Mouse (Mus musculus) neural tube, embryonic 13.5 days (tissue): Measurements from ENCODE around the gene Spint4. TPM values are rescaled to one million over a fixed set of nuclear protein-coding genes. Genes with fewer than 3 reads are reported as not detected.
"Not testable (repeated sequence)": the region's sequence is repeated elsewhere in the genome, so short reads cannot be mapped to it uniquely, and the experiment has no call there.

Source experiments
- ATAC-seq: fragments of 200-750 bp; cut with Nextera tagmentation; 2 replicates; pipeline ENCODE4 v1.8.0; 2017; ENCODE audit warnings: low read depth, mild to moderate bottlenecking, moderate TSS enrichment, moderate library complexity
- H3K27ac ChIP-seq: fragments of 300-500 bp; sonication (generic); replicated peaks from 2 replicates; pipeline ENCODE4 v1.5.1; 2015; ENCODE audit warnings: moderate library complexity, mild to moderate bottlenecking, inconsistent platforms
- H3K27me3 ChIP-seq: fragments of 300-500 bp; sonication (generic); 2 replicates; pipeline ENCODE4 v1.6.1; 2015; ENCODE audit warnings: mild to moderate bottlenecking, inconsistent platforms
- H3K36me3 ChIP-seq: fragments of 300-500 bp; sonication (generic); 2 replicates; pipeline ENCODE4 v1.6.1; 2015; ENCODE audit warnings: mild to moderate bottlenecking, inconsistent platforms
- H3K4me1 ChIP-seq: fragments of 300-500 bp; sonication (generic); replicated peaks from 2 replicates; pipeline ENCODE4 v1.6.1; 2015; ENCODE audit warnings: inconsistent platforms
- H3K4me2 ChIP-seq: fragments of 300-500 bp; sonication (generic); 2 replicates; pipeline ENCODE4 v1.6.1; 2015; ENCODE audit warnings: inconsistent platforms, mild to moderate bottlenecking, moderate library complexity
- H3K4me3 ChIP-seq: fragments of 300-500 bp; sonication (generic); 2 replicates; pipeline ENCODE4 v1.5.1; 2015; ENCODE audit warnings: mild to moderate bottlenecking, inconsistent platforms
- H3K9ac ChIP-seq: fragments of 300-500 bp; sonication (generic); 2 replicates; pipeline ENCODE4 v1.6.1; 2015; ENCODE audit warnings: moderate library complexity, mild to moderate bottlenecking, inconsistent platforms
- H3K9me3 ChIP-seq: fragments of 300-500 bp; sonication (generic); 2 replicates; pipeline ENCODE4 v1.6.1; 2016; ENCODE audit warnings: inconsistent platforms
- WGBS: fragments of 180-500 bp; shearing (Covaris S2); methylation state at CpG from one replicate; pipeline ENCODE4 v1.1.7; 2015; 5-methylcytosine and 5-hydroxymethylcytosine counted together
- polyA plus RNA-seq: library from polyadenylated mRNA; unstranded; fragments of >200 nt; fragmentation: Nextera tagmentation; extraction: Ambion mirVana; gene quantifications from 2 replicates; pipeline ENCODE4 v1.2.1, GENCODE M21; 2015

Spint4 gene
- polyA plus RNA-seq, 1 experiment from 2014 or later, result not detected

GRCm38 (mm10) chr2:164700959-164701358 is 2.7 kb downstream of the Spint4 start:
- Histone ChIP-seq H3K27me3 (no peaks in the 10 kb centered on the region), H3K36me3 (no peaks in the 10 kb centered on the region), H3K4me3 (no peak overlapping the region), H3K9me3 (no peaks in the 10 kb centered on the region), H3K27ac (no peak overlapping the region), H3K4me1 (no peaks in the 10 kb centered on the region), H3K9ac (no peak overlapping the region), H3K4me2 (no peak overlapping the region)
- no peak for ATAC-seq
- WGBS, result 86% methylated on average over 5 of the region's 5 CpGs

DNA sequence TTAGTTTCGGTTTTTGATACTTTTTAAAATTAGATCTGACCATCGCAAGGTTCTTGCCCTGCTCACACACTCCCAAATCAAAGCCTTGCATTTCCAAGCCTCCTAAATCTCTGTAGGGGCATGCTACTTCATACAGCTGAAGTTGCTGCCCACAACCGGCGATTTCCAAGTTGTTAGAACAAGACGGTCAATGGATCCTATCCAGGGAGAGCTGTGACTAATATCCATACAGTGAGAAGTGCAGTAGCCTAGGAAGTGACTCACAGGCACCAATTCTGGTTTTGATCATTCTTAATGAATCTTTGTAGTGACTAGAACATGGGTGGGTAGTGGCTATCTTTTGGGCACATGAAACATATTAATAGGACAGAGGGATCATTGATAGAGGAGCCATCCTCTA is 3.5 kb downstream of the Spint4 start:
- Histone ChIP-seq H3K4me3 (no peak overlapping the region), H3K27ac (no peak overlapping the region), H3K9ac (no peak overlapping the region), H3K4me2 (no peak overlapping the region), H3K4me1 (no peaks in the 10 kb centered on the region), H3K36me3 (no peaks in the 10 kb centered on the region), H3K9me3 (no peaks in the 10 kb centered on the region), H3K27me3 (no peaks in the 10 kb centered on the region)
- 94% methylated on average over 5 of the region's 5 CpGs for WGBS
- ATAC-seq, result no peak

- no peaks in the 10 kb centered on the region for H3K4me1 ChIP-seq
- no peak overlapping the region for H3K4me2 ChIP-seq
- H3K27me3 ChIP-seq, result no peaks in the 10 kb centered on the region
- 80% methylated on average over 5 of the region's 5 CpGs for WGBS
- no peak for ATAC-seq
- H3K36me3 ChIP-seq, result no peaks in the 10 kb centered on the region
- H3K4me3 ChIP-seq, result no peak overlapping the region
- H3K9me3 ChIP-seq, result no peaks in the 10 kb centered on the region
- no peak overlapping the region for H3K9ac ChIP-seq
- H3K27ac ChIP-seq, result no peak overlapping the region
These were observed 5.9 kb downstream of the Spint4 start for GRCm38 (mm10) chr2:164704235-164704634.

GRCm38 (mm10) chr2:164705328-164705727 is 7.0 kb downstream of the Spint4 start:
- WGBS, result 87% methylated on average over 6 of the region's 6 CpGs
- H3K4me3 ChIP-seq, result no peak overlapping the region

GRCm38 (mm10) chr2:164705991-164706390 is 7.7 kb downstream of the Spint4 start:
- Histone ChIP-seq H3K27ac (no peak overlapping the region), H3K4me1 (no peaks in the 10 kb centered on the region), H3K9me3 (no peaks in the 10 kb centered on the region), H3K27me3 (no peaks in the 10 kb centered on the region), H3K4me3 (no peak overlapping the region), H3K4me2 (no peak overlapping the region), H3K36me3 (no peaks in the 10 kb centered on the region), H3K9ac (no peak overlapping the region)
- 91% methylated on average over 14 of the region's 14 CpGs for WGBS
- ATAC-seq, result no peak

More at GRCm38 (mm10) chr2:164705328-164705727, 7.0 kb downstream of the Spint4 start:
- Histone ChIP-seq H3K27me3 (no peaks in the 10 kb centered on the region), H3K27ac (no peak overlapping the region), H3K4me2 (no peak overlapping the region), H3K9me3 (no peaks in the 10 kb centered on the region), H3K4me1 (no peaks in the 10 kb centered on the region), H3K9ac (no peak overlapping the region), H3K36me3 (no peaks in the 10 kb centered on the region)
- no peak for ATAC-seq

DNA sequence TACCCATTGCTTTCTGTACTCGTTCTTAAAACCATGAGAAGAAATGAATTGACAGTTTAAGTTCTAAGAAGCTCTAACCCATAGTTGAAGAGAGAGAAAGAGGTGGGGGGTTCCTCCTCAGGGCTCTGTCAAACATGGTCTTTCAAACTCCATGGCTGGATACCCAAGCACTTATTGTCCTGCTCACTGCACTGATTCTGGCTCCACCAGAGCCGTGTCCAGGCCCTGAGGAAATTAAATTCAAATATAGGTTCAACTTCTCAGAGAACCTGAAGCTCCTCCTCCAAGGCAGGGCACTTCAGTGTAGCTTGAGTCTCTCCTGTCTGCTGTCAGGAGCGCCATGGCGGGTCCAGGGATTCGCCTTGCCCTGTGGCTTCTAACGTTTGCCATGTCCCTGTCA is 16.7 kb downstream of the Spint4 start, which contains the start of gene Spint5:
Gene Spint5 (plus strand): TSS at position 301 of the 400 bp plus-strand sequence.
- H3K9me3 ChIP-seq, result no peaks in the 10 kb centered on the region
- 81% methylated on average over 6 of the region's 6 CpGs for WGBS
- no peaks in the 10 kb centered on the region for H3K4me1 ChIP-seq
- no peak for ATAC-seq
- no peak within 1 kb of the TSS for H3K27ac ChIP-seq
- no peak within 1 kb of the TSS for H3K4me3 ChIP-seq
- no peak within 1 kb of the TSS for H3K9ac ChIP-seq
- no peaks in the 10 kb centered on the region for H3K36me3 ChIP-seq
- H3K27me3 ChIP-seq, result no peaks in the 10 kb centered on the region
- no peak within 1 kb of the TSS for H3K4me2 ChIP-seq

DNA sequence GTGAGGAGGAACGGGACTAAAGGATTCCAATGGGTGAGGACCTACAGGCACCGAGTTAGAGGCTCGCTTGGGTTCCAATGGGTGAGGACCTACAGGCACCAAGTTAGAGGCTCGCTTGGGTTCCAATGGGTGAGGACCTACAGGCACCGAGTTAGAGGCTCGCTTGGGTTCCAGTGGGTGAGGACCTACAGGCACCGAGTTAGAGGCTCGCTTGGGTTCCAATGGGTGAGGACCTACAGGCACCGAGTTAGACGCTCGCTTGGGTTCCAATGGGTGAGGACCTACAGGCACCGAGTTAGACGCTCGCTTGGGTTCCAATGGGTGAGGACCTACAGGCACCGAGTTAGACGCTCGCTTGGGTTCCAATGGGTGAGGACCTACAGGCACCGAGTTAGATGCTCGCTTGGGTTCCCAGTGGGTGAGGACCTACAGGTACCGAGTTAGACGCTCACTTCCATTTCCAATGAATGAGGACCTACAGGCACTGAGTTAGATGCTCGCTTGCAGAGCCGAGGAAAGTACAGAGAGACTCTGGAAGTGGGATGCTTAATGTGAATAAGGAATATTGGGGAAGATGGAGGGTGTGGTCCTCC is 18.0 kb downstream of the Spint4 start:
- H3K27me3 ChIP-seq, H3K36me3 ChIP-seq, H3K9me3 ChIP-seq, H3K4me2 ChIP-seq, ATAC-seq, H3K4me1 ChIP-seq, H3K27ac ChIP-seq, H3K4me3 ChIP-seq, H3K9ac ChIP-seq: not testable (repeated sequence)
- WGBS, result 91% methylated on average over 23 of the region's 23 CpGs

- Histone ChIP-seq H3K27me3 (0 out of 2 replicates have a peak, but pooled peaks cover 3% of the 10 kb centered on the region), H3K36me3 (no peaks in the 10 kb centered on the region), H3K4me3 (no peak overlapping the region), H3K4me1 (no peaks in the 10 kb centered on the region), H3K27ac (no peak overlapping the region), H3K9me3 (no peaks in the 10 kb centered on the region), H3K9ac (no peak overlapping the region), H3K4me2 (no peak overlapping the region)
- 68% methylated on average over 4 of the region's 4 CpGs for WGBS
- no peak for ATAC-seq
These were observed 25.0 kb downstream of the Spint4 start for GRCm38 (mm10) chr2:164723276-164723675.

- no peak overlapping the region for H3K27ac ChIP-seq
- WGBS, result 33% methylated on average over 6 of the region's 6 CpGs
These were observed 27.8 kb downstream of the Spint4 start for GRCm38 (mm10) chr2:164725895-164726619.

DNA sequence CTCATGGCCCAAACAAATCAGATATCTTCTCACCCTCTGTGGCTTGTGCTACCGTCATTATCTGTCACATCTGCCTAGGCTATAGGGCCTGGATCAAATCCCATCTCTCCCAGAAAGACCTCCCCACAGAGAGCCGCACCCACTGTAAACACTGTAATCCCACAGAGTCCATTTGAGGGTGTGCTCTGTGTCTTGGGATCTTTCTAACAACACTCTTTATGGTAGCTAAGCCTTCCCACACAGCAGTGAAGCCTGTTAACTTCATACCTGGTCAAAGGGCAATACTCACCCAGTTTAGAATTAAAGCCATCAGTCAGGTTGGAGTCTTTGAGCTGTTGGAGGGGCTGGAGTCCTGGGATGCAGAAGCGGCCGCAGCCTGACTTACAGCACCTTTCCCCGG is 33.4 kb downstream of the Spint4 start:
- WGBS, result 81% methylated on average over 5 of the region's 5 CpGs
- no peaks in the 10 kb centered on the region for H3K27me3 ChIP-seq
- H3K4me3 ChIP-seq, result no peak overlapping the region
- no peaks in the 10 kb centered on the region for H3K4me1 ChIP-seq
- H3K27ac ChIP-seq, result no peak overlapping the region
- no peak overlapping the region for H3K9ac ChIP-seq
- H3K4me2 ChIP-seq, result no peak overlapping the region
- no peak for ATAC-seq
- H3K36me3 ChIP-seq, result no peaks in the 10 kb centered on the region
- no peaks in the 10 kb centered on the region for H3K9me3 ChIP-seq

More at GRCm38 (mm10) chr2:164725895-164726619, 27.8 kb downstream of the Spint4 start:
- Histone ChIP-seq H3K9me3 (no peaks in the 10 kb centered on the region), H3K4me1 (no peaks in the 10 kb centered on the region), H3K27me3 (0 out of 2 replicates have a peak, but pooled peaks cover 3% of the 10 kb centered on the region), H3K4me2 (no peak overlapping the region), H3K36me3 (no peaks in the 10 kb centered on the region), H3K9ac (no peak overlapping the region), H3K4me3 (no peak overlapping the region)
- no peak for ATAC-seq

DNA sequence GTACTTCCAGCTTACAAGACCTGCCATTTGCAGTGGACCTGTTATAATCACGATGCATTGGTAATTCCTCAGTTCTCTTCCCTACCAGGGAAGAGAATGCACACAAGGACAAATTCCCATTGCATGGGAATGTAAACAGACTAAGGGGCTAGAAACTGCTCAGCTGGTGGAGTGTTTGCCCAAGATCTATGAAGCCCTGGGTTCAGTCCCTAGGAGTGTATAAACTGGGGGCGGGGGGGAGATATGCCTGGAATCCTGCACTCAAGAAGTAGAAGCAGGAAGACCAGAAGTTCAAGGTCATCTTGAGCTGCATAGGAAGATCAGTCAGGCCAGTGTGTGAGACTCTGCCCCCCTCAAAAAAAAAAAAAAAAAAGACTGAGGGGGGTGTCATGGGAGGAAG is 35.0 kb downstream of the Spint4 start:
- no peaks in the 10 kb centered on the region for H3K36me3 ChIP-seq
- H3K4me1 ChIP-seq, result no peaks in the 10 kb centered on the region
- H3K4me3 ChIP-seq, result no peak overlapping the region
- no peak overlapping the region for H3K9ac ChIP-seq
- 87% methylated on average over 2 of the region's 2 CpGs for WGBS
- H3K9me3 ChIP-seq, result no peaks in the 10 kb centered on the region
- no peaks in the 10 kb centered on the region for H3K27me3 ChIP-seq
- ATAC-seq, result no peak
- H3K4me2 ChIP-seq, result no peak overlapping the region
- no peak overlapping the region for H3K27ac ChIP-seq

DNA sequence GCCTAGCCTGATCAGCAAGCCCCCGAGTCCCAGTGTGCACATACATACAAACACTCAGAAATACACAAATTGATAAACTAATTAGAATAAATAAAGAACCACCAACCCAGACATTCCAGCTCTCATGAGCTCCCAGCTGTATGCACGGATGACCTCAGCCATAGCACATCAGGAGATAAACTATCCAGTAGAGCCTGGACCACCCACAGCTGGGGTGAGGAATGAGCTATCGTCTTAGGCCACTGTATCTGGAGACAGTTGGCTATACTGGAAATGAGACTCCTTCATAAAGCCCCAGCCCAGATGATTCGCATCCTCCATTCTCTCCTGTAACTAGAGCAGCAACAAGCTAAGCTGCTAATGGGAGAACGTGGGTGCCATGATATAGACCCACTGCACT is 36.5 kb downstream of the Spint4 start:
- Histone ChIP-seq H3K4me2 (no peak overlapping the region), H3K27me3 (no peaks in the 10 kb centered on the region), H3K27ac (no peak overlapping the region), H3K9me3 (no peaks in the 10 kb centered on the region), H3K4me3 (no peak overlapping the region), H3K36me3 (no peaks in the 10 kb centered on the region), H3K4me1 (no peaks in the 10 kb centered on the region), H3K9ac (no peak overlapping the region)
- ATAC-seq, result no peak
- WGBS, result 85% methylated on average over 5 of the region's 5 CpGs

DNA sequence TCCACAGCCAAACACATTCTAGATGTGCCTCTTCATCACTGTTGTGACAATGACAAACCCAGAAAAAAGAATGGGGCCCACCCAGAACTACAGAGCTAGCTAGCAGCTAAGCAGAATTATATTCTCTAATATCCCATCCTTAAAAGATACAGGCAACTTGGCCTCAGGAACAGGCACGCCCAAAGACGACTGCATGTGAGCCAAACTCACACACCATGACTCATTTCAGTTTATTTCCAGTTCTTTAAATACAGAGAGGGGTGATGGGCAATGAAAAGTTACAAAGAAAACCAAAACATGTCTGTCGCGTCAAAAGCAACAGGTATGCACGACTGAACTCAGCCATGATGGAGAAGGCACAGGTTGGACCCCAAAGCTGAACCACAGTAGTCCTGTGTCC is 37.1 kb downstream of the Spint4 start:
- Histone ChIP-seq H3K9ac (no peak overlapping the region), H3K27me3 (no peaks in the 10 kb centered on the region), H3K27ac (no peak overlapping the region), H3K4me2 (no peak overlapping the region), H3K4me1 (no peaks in the 10 kb centered on the region), H3K9me3 (no peaks in the 10 kb centered on the region), H3K4me3 (no peak overlapping the region), H3K36me3 (no peaks in the 10 kb centered on the region)
- no peak for ATAC-seq
- 89% methylated on average over 5 of the region's 5 CpGs for WGBS
